Mouse (Mus musculus) ES-E14 (cell line): ENCODE data around the gene Schip1. TPM values are rescaled to one million over a fixed set of nuclear protein-coding genes. Genes with fewer than 3 reads are reported as not detected.

Source experiments
- DNase-seq: peaks from one replicate; pipeline ENCODE4 v3.0.0-alpha.2; 2013; ENCODE audit warnings: low read depth, low spot score
- H3K27ac ChIP-seq: 2 replicates; pipeline ENCODE4 v1.5.1; 2012; ENCODE audit warnings: low read depth, mild to moderate bottlenecking, low read length, moderate library complexity, mixed read lengths; ENCODE audit not compliant: poor library complexity, insufficient read depth, severe bottlenecking
- H3K36me3 ChIP-seq: 2 replicates; pipeline ENCODE4 v1.6.1; 2012; ENCODE audit warnings: mild to moderate bottlenecking, low read length, moderate library complexity, mixed read lengths; ENCODE audit not compliant: control insufficient read depth, poor library complexity, insufficient read depth, severe bottlenecking
- H3K4me1 ChIP-seq, 2 experiments: fragments of 150-350 bp in 1 of 2; sonication (generic) in 1 of 2; 2 replicates each; pipeline ENCODE4 v1.6.1; 2012; ENCODE audit warnings: low read length in 2 of 2, mild to moderate bottlenecking in 1 of 2, mixed read lengths in 1 of 2; ENCODE audit not compliant: control insufficient read depth in 2 of 2, insufficient read depth in 2 of 2, poor library complexity in 1 of 2
- H3K4me3 ChIP-seq, 2 experiments: fragments of 150-350 bp in 1 of 2; sonication (generic) in 1 of 2; 2 replicates each; pipeline ENCODE4 v1.5.1; 2012; ENCODE audit warnings: low read length in 2 of 2, low read depth in 1 of 2, mild to moderate bottlenecking in 1 of 2, mixed read lengths in 1 of 2; ENCODE audit not compliant: insufficient read depth in 1 of 2, poor library complexity in 1 of 2, severe bottlenecking in 1 of 2
- H3K9ac ChIP-seq: 2 replicates; pipeline ENCODE4 v1.6.1; 2012; ENCODE audit warnings: low read depth, mild to moderate bottlenecking, low read length, mixed read lengths; ENCODE audit not compliant: poor library complexity, insufficient read depth, severe bottlenecking
- H3K9me3 ChIP-seq: fragments of 150-350 bp; sonication (generic); 2 replicates; pipeline ENCODE4 v1.6.1; 2012; ENCODE audit warnings: low read depth, mild to moderate bottlenecking, low read length; ENCODE audit not compliant: control insufficient read depth, insufficient read depth
- CHD2 ChIP-seq: IDR thresholded peaks from 2 replicates; pipeline ENCODE4 v1.6.1; 2014; ENCODE audit warnings: mild to moderate bottlenecking, low read depth, low read length, inconsistent platforms
- HCFC1 ChIP-seq: IDR thresholded peaks from 2 replicates; pipeline ENCODE4 v1.6.1; 2012; ENCODE audit warnings: low read length, inconsistent platforms, borderline replicate concordance; ENCODE audit not compliant: insufficient read depth
- MAFK ChIP-seq: IDR thresholded peaks from 2 replicates; pipeline ENCODE4 v1.6.1; 2014; ENCODE audit warnings: mild to moderate bottlenecking, low read depth, low read length, inconsistent platforms; ENCODE audit not compliant: insufficient read depth
- ZC3H11A ChIP-seq: IDR thresholded peaks from 2 replicates; pipeline ENCODE4 v1.6.1; 2012; ENCODE audit warnings: low read depth, mild to moderate bottlenecking, inconsistent platforms, low read length, borderline replicate concordance
- ZNF384 ChIP-seq: IDR thresholded peaks from 2 replicates; pipeline ENCODE4 v1.6.1; 2012; ENCODE audit warnings: low read depth, low read length, inconsistent platforms
- in situ Hi-C, 2 experiments: fragments of 600-800 bp; cut with MboI; formaldehyde crosslinking; loops; one replicate each; pipeline ENCODE4 v1.15.1; 2025; ENCODE audit warnings: low sequenced_read_pairs in 2 of 2, inconsistent platforms in 1 of 2; ENCODE audit not compliant: unreplicated experiment in 2 of 2
- total RNA-seq: library from RNA; depleted of rRNA; stranded (reverse); fragments of 300-350 nt; gene quantifications from 2 replicates; pipeline ENCODE4 v1.2.3, GENCODE M21; 2012

Gene Schip1
- total RNA-seq, 1 experiment = 38.3 TPM

- Histone ChIP-seq H3K9ac (no peak overlapping the region), H3K4me3 (no peak overlapping the region), H3K36me3 (no peaks in the 10 kb centered on the region), H3K9me3 (no peaks in the 10 kb centered on the region), H3K27ac (no peak overlapping the region), H3K4me1 (peaks cover 0 to 7% of the 10 kb centered on the region in 2 experiments; a peak in 2 of 4 replicates)
- no peak for DNase-seq
- in situ Hi-C loops = no loop called here
- TF ChIP-seq ZNF384 (peak; percentile 75), MAFK (no peak)
These were observed 420.0 kb downstream of the Schip1 start for GRCm38 (mm10) chr3:68484561-68484960.

- no peaks in the 10 kb centered on the region for H3K36me3 ChIP-seq
- no peak overlapping the region for H3K9ac ChIP-seq
- no peak for DNase-seq
- H3K9me3 ChIP-seq = no peaks in the 10 kb centered on the region
- TF ChIP-seq MAFK = no peak
- TF ChIP-seq CHD2 = no peak
- TF ChIP-seq HCFC1 = no peak
- no peak for TF ChIP-seq ZC3H11A
- TF ChIP-seq ZNF384 = no peak
- in situ Hi-C loops = no loop called here
- no peak overlapping the region for H3K27ac ChIP-seq
- no peak overlapping the region for H3K4me3 ChIP-seq
- H3K4me1 ChIP-seq = peaks cover 10 to 13% of the 10 kb centered on the region in 2 experiments
These were observed 423.0 kb downstream of the Schip1 start for GRCm38 (mm10) chr3:68487621-68488020.

- TF ChIP-seq ZC3H11A (no peak), HCFC1 (no peak), CHD2 (no peak), ZNF384 (no peak), MAFK (no peak)
- no peaks in the 10 kb centered on the region for H3K9me3 ChIP-seq
- H3K4me1 ChIP-seq = peaks cover 10 to 13% of the 10 kb centered on the region in 2 experiments
- no peak overlapping the region for H3K4me3 ChIP-seq
- in situ Hi-C loops = no loop called here
- no peak overlapping the region for H3K9ac ChIP-seq
- no peaks in the 10 kb centered on the region for H3K36me3 ChIP-seq
- no peak for DNase-seq
- H3K27ac ChIP-seq = no peak overlapping the region
These were observed 423.7 kb downstream of the Schip1 start for GRCm38 (mm10) chr3:68488316-68488715.

GRCm38 (mm10) chr3:68491516-68491915, 426.9 kb downstream of the Schip1 start:
- Histone ChIP-seq H3K9ac (peak overlapping the region; percentile 36; the same call in 1 of the 2 replicates), H3K27ac (peak overlapping the region; percentile 98), H3K9me3 (no peaks in the 10 kb centered on the region), H3K4me3 (peak overlapping the region; percentile 33 to 93; a peak in 3 of 4 replicates), H3K36me3 (no peaks in the 10 kb centered on the region), H3K4me1 (peaks cover 10 to 15% of the 10 kb centered on the region in 2 experiments)
- no peak for TF ChIP-seq ZNF384
- no peak for TF ChIP-seq MAFK
- no peak for TF ChIP-seq ZC3H11A
- TF ChIP-seq HCFC1 = no peak
- no peak for TF ChIP-seq CHD2
- in situ Hi-C loops = no loop called here
- DNase-seq = no peak

- H3K9ac ChIP-seq = peak overlapping the region; percentile 41
- DNase-seq = no peak
- TF ChIP-seq CHD2 (no peak), HCFC1 (no peak), ZC3H11A (no peak), MAFK (no peak), ZNF384 (no peak)
- in situ Hi-C loops = no loop called here
- peak overlapping the region; percentile 98 for H3K27ac ChIP-seq
- no peaks in the 10 kb centered on the region for H3K36me3 ChIP-seq
- H3K4me3 ChIP-seq = peak overlapping the region; percentile 33 to 93
- peaks cover 10 to 15% of the 10 kb centered on the region in 2 experiments for H3K4me1 ChIP-seq
- H3K9me3 ChIP-seq = no peaks in the 10 kb centered on the region
These were observed 427.5 kb downstream of the Schip1 start for GRCm38 (mm10) chr3:68492066-68492465.
